Mouse (Mus musculus): ENCODE data around the gene Alyref. TPM values are rescaled to one million over a fixed set of nuclear protein-coding genes. Genes with fewer than 3 reads are reported as not detected.

The Alyref gene
- polyA plus RNA-seq, 1 experiment from 2014 or later: 19.6 TPM

GRCm38 (mm10) chr11:120632559-120633519 lies 34.7 kb upstream of the Alyref start:
- peaks cover 5% of the 10 kb centered on the region; the same call in 1 of the 2 replicates for H3K36me3 ChIP-seq (ENCODE audit: control insufficient read depth, insufficient read depth, low read length)
- H3K27ac ChIP-seq (ENCODE audit: low read length): peak overlapping the region; percentile 87
- WGBS: under 1% methylated on average over 104 of the region's 116 CpGs

GRCm38 (mm10) chr11:120631726-120632448 lies 33.7 kb upstream of the Alyref start:
- H3K4me1 ChIP-seq (ENCODE audit: control insufficient read depth, insufficient read depth, low read length): peaks cover 32% of the 10 kb centered on the region

More at GRCm38 (mm10) chr11:120632559-120633519, 34.7 kb upstream of the Alyref start:
- Histone ChIP-seq H3K4me1 (ENCODE audit: control insufficient read depth, insufficient read depth, low read length) (peaks cover 32% of the 10 kb centered on the region), H3K9ac (ENCODE audit: low read depth, low read length) (peak overlapping the region; percentile 92), H3K4me3 (ENCODE audit: low read length) (peak overlapping the region; percentile 80), H3K27me3 (replicated peaks; ENCODE audit: control insufficient read depth, insufficient read depth, low read length) (no peaks in the 10 kb centered on the region), H3K4me2 (ENCODE audit: low read depth, low read length) (peak overlapping the region; percentile 84), H3K9me3 (ENCODE audit: control insufficient read depth, low read length) (no peaks in the 10 kb centered on the region)
- ATAC-seq: peak; percentile 84

GRCm38 (mm10) chr11:120630881-120631725 lies 32.9 kb upstream of the Alyref start:
- Histone ChIP-seq H3K4me3 (ENCODE audit: low read length) (peak overlapping the region; percentile 80), H3K9me3 (ENCODE audit: control insufficient read depth, low read length) (no peaks in the 10 kb centered on the region), H3K9ac (ENCODE audit: low read depth, low read length) (peak overlapping the region; percentile 92), H3K27me3 (replicated peaks; ENCODE audit: control insufficient read depth, insufficient read depth, low read length) (no peaks in the 10 kb centered on the region), H3K4me2 (ENCODE audit: low read depth, low read length) (peak overlapping the region; percentile 84), H3K4me1 (ENCODE audit: control insufficient read depth, insufficient read depth, low read length) (peaks cover 32% of the 10 kb centered on the region), H3K27ac (ENCODE audit: low read length) (peak overlapping the region; percentile 87), H3K36me3 (ENCODE audit: control insufficient read depth, insufficient read depth, low read length) (peaks cover 5% of the 10 kb centered on the region; the same call in 1 of the 2 replicates)
- 23% methylated on average over 7 of the region's 7 CpGs for WGBS
- ATAC-seq: no peak

More at GRCm38 (mm10) chr11:120631726-120632448, 33.7 kb upstream of the Alyref start:
- peak overlapping the region; percentile 84 for H3K4me2 ChIP-seq (ENCODE audit: low read depth, low read length)
- WGBS: 50% methylated on average over 4 of the region's 4 CpGs
- H3K27ac ChIP-seq (ENCODE audit: low read length): peak overlapping the region; percentile 87
- ATAC-seq: no peak
- peak overlapping the region; percentile 92 for H3K9ac ChIP-seq (ENCODE audit: low read depth, low read length)
- no peaks in the 10 kb centered on the region for H3K9me3 ChIP-seq (ENCODE audit: control insufficient read depth, low read length)
- H3K27me3 ChIP-seq (replicated peaks; ENCODE audit: control insufficient read depth, insufficient read depth, low read length): no peaks in the 10 kb centered on the region
- H3K36me3 ChIP-seq (ENCODE audit: control insufficient read depth, insufficient read depth, low read length): peaks cover 5% of the 10 kb centered on the region; the same call in 1 of the 2 replicates
- H3K4me3 ChIP-seq (ENCODE audit: low read length): peak overlapping the region; percentile 80

- Histone ChIP-seq H3K4me3 (ENCODE audit: low read length) (peak overlapping the region; percentile 3; the same call in 1 of the 2 replicates), H3K9me3 (ENCODE audit: control insufficient read depth, low read length) (no peaks in the 10 kb centered on the region), H3K4me1 (ENCODE audit: control insufficient read depth, insufficient read depth, low read length) (peaks cover 37% of the 10 kb centered on the region), H3K9ac (ENCODE audit: low read depth, low read length) (peak overlapping the region; percentile 42), H3K4me2 (ENCODE audit: low read depth, low read length) (peak overlapping the region; percentile 84), H3K27ac (ENCODE audit: low read length) (peak overlapping the region; percentile 31), H3K27me3 (replicated peaks; ENCODE audit: control insufficient read depth, insufficient read depth, low read length) (no peaks in the 10 kb centered on the region), H3K36me3 (ENCODE audit: control insufficient read depth, insufficient read depth, low read length) (peaks cover 5% of the 10 kb centered on the region; the same call in 1 of the 2 replicates)
- WGBS: 55% methylated on average over 5 of the region's 5 CpGs
- no peak; the same call in 1 of the 2 replicates for ATAC-seq
These were observed 32.3 kb upstream of the Alyref start for GRCm38 (mm10) chr11:120630401-120630871.

- ATAC-seq: peak; percentile 18; the same call in 1 of the 2 replicates
- Histone ChIP-seq H3K9ac (ENCODE audit: low read depth, low read length) (peak overlapping the region; percentile 42), H3K9me3 (ENCODE audit: control insufficient read depth, low read length) (no peaks in the 10 kb centered on the region), H3K27me3 (replicated peaks; ENCODE audit: control insufficient read depth, insufficient read depth, low read length) (no peaks in the 10 kb centered on the region), H3K4me1 (ENCODE audit: control insufficient read depth, insufficient read depth, low read length) (peaks cover 41% of the 10 kb centered on the region), H3K4me2 (ENCODE audit: low read depth, low read length) (peak overlapping the region; percentile 24), H3K27ac (ENCODE audit: low read length) (peak overlapping the region; percentile 31), H3K36me3 (ENCODE audit: control insufficient read depth, insufficient read depth, low read length) (peaks cover 5% of the 10 kb centered on the region; the same call in 1 of the 2 replicates), H3K4me3 (ENCODE audit: low read length) (0 out of 2 replicates have a peak overlapping the region, but pooled peaks have one; percentile 4)
- WGBS: 32% methylated on average over 7 of the region's 7 CpGs
These were observed 31.7 kb upstream of the Alyref start for GRCm38 (mm10) chr11:120629911-120630310.

- Histone ChIP-seq H3K4me2 (ENCODE audit: low read depth, low read length) (peak overlapping the region; percentile 24), H3K4me3 (ENCODE audit: low read length) (peak overlapping the region; percentile 13; the same call in 1 of the 2 replicates), H3K27me3 (replicated peaks; ENCODE audit: control insufficient read depth, insufficient read depth, low read length) (no peaks in the 10 kb centered on the region), H3K9ac (ENCODE audit: low read depth, low read length) (peak overlapping the region; percentile 42), H3K27ac (ENCODE audit: low read length) (peak overlapping the region; percentile 31), H3K9me3 (ENCODE audit: control insufficient read depth, low read length) (no peaks in the 10 kb centered on the region), H3K4me1 (ENCODE audit: control insufficient read depth, insufficient read depth, low read length) (peaks cover 41% of the 10 kb centered on the region), H3K36me3 (ENCODE audit: control insufficient read depth, insufficient read depth, low read length) (peaks cover 5% of the 10 kb centered on the region; the same call in 1 of the 2 replicates)
- 80% methylated on average over 23 of the region's 23 CpGs for WGBS
- ATAC-seq: no peak
These were observed 31.2 kb upstream of the Alyref start for GRCm38 (mm10) chr11:120629341-120629730.

- 93% methylated on average over 23 of the region's 23 CpGs for WGBS
- Histone ChIP-seq H3K4me2 (ENCODE audit: low read depth, low read length) (no peak overlapping the region), H3K9ac (ENCODE audit: low read depth, low read length) (peak overlapping the region; percentile 42; the same call in 1 of the 2 replicates), H3K4me3 (ENCODE audit: low read length) (no peak overlapping the region), H3K36me3 (ENCODE audit: control insufficient read depth, insufficient read depth, low read length) (peaks cover 5% of the 10 kb centered on the region; the same call in 1 of the 2 replicates), H3K27me3 (replicated peaks; ENCODE audit: control insufficient read depth, insufficient read depth, low read length) (no peaks in the 10 kb centered on the region), H3K27ac (ENCODE audit: low read length) (peak overlapping the region; percentile 31; the same call in 1 of the 2 replicates), H3K4me1 (ENCODE audit: control insufficient read depth, insufficient read depth, low read length) (peaks cover 40% of the 10 kb centered on the region), H3K9me3 (ENCODE audit: control insufficient read depth, low read length) (no peaks in the 10 kb centered on the region)
- ATAC-seq: no peak
These were observed 30.6 kb upstream of the Alyref start for GRCm38 (mm10) chr11:120628601-120629340.
